Mouse (Mus musculus): ENCODE measurements around the gene Cd300ld2. TPM values are rescaled to one million over a fixed set of nuclear protein-coding genes. Genes with fewer than 3 reads are reported as not detected.
"Not testable (repeated sequence)": the region's sequence is repeated elsewhere in the genome, so short reads cannot be mapped to it uniquely, and the experiment has no call there.

Cd300ld2 gene
- not detected for total RNA-seq (2021)

DNA sequence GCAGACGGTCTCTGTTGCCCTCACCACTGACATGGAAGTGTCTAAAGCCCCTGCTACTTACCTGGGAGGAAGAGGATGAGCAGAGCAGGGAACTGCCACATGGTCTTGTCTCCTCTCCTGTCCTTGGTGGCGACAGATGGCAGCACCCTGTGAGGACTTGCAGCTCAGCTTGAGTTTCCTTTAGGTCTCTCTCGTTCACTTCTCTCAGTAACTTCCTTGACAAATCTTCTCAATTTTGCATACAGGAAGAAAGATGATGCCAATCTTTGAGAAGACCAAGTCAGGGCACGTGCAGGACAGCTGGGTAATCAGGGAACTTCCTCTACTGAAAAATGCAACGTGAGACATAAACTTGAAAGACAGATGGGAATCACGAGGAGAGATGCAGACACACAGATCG is at the start of gene Cd300ld2:
Gene Cd300ld2 (minus strand): TSS at position 101 of the 400 bp plus-strand sequence.
- DNase-seq = not testable (repeated sequence)

DNA sequence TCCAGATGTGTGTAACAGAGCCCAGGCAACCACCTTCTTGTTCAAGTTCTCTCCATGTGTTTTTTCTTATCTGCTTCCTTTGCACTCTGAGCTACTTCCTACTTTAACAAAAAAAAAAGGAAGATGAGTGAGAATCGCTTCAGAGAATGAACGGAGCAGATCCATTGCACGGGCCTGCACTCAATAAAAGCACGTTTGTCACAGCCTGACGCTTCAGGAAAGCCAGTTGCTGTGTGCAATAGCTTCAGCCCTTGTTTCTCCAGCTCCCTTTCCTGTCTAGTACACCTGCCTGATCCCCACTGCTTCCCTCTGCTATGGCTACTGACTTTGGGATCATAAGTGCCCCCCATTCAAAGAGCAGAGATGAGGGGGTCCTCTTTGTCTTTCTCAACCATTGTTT is 46.1 kb upstream of the Cd300ld2 start, which contains the start of gene Cd300e:
Gene Cd300e (minus strand): TSS at position 101 of the 400 bp plus-strand sequence.
- intact Hi-C loops (cut with DNase I) = no loop called here

More for the DNA sequence above, at the start of gene Cd300ld2:
- intact Hi-C loops (cut with DNase I) = not testable (repeated sequence)

DNA sequence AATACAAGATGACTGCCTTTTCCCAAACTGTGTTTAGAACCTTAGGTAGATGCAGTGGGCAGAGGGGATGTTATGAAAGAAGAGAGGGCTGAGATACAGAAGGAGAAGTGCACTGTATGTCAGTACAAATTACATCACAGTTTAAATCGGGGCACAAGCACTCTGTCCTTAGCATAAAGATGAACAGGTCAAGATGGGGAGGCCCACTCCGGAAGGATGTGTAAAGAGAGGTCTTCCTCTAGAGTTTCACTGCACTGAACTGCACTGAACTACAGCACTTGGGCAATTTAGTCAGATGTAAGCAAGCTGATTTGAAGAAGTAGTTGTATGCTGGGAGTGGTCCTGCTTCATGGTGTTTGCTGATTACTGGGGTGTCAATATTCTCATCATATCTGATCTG is 43.8 kb upstream of the Cd300ld2 start:
- intact Hi-C loops (cut with DNase I) = loop anchor here (10.0 kb wide), 2 partner anchors 245 to 315 kb away; no protein-coding TSS in a partner anchor
- DNase-seq = no peak

More for the DNA sequence above, 46.1 kb upstream of the Cd300ld2 start, which contains the start of gene Cd300e:
- DNase-seq = no peak

DNA sequence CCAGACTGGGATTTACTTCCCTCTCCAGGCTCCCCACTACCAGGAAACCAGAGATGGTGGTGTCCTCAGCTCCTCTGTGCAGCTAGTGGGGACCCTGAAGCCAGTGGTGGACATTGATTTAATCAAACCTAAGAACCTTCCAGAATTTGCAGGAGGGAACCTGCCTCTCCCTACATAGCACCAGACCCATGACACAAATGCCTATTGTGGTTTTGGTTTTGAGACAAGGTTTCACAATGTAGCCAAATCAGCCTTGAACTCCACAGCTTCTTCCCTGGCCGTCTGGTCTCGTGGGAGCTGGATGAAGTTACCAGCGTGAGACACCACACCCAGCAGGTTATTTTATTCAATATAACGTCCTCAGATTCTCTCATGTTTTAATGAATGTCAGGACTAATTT is 42.7 kb upstream of the Cd300ld2 start:
- intact Hi-C loops (cut with DNase I) = loop anchor here (10.0 kb wide), 2 partner anchors 244 to 314 kb away; no protein-coding TSS in a partner anchor
- no peak for DNase-seq

DNA sequence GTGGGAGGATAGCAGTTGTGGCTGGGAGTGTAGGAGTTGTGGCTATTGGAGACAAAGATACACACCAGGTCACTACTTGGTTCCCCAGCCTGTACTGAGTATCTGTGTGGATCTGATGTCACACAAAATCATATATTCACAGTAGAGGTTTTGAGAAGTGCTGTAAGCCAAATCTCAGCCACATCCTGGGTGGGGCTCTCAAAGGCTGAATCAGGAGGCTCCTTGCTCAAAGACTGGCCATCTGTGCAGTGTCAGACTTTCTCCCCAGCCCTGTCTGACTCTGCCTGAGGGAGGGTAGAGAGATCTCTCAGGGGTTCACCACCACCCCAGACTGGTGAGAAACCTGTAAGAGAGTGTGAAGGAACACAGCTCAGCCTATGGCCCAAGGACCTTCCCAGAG is 38.5 kb upstream of the Cd300ld2 start:
- no peak for DNase-seq
- intact Hi-C loops (cut with DNase I) = loop anchor here (10.0 kb wide), 2 partner anchors 240 to 310 kb away; no protein-coding TSS in a partner anchor

DNA sequence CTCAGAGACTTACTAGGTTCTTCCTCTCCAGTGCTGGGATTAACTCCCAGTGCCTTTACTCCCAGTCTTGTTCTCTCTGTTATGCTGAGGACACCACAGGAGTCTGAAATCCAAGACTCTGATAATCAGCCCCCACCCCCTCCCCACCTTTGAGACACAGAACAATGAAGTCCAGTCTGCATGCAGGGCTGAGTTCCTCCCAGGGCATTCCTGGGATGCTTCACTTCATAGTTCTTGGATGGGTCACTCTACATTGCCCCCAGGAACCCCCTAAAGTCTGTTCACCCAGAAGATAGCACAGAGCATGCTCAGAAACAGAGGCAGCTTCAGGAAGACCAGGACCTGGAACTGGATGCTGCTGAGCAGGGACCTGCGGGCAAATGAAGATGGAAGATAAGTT is 37.0 kb upstream of the Cd300ld2 start:
- intact Hi-C loops (cut with DNase I) = loop anchor here (10.0 kb wide), 2 partner anchors 238 to 308 kb away; no protein-coding TSS in a partner anchor
- no peak for DNase-seq

DNA sequence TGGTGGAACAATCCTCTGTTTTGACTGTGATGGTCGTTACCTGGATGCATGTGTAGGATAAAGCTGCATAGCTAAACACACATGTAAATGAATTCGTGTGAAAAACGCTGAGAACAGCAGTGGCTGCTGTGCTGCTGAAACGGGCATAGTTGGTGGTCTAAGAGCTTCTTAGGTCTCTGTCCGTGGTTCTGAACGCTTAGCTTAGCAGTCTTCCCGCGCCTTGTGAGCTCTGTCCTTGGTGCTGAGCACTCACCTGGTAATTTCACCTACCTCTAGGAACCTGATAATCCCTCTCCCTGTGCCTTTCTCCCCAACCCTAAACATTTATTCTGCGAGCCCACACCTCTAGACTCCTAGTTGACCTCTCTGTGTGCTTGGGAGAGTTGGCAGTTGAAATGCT is 36.2 kb upstream of the Cd300ld2 start:
- intact Hi-C loops (cut with DNase I) = loop anchor here (10.0 kb wide), 2 partner anchors 237 to 307 kb away; no protein-coding TSS in a partner anchor
- DNase-seq = peak in 1 of 2 experiments; percentile 25

DNA sequence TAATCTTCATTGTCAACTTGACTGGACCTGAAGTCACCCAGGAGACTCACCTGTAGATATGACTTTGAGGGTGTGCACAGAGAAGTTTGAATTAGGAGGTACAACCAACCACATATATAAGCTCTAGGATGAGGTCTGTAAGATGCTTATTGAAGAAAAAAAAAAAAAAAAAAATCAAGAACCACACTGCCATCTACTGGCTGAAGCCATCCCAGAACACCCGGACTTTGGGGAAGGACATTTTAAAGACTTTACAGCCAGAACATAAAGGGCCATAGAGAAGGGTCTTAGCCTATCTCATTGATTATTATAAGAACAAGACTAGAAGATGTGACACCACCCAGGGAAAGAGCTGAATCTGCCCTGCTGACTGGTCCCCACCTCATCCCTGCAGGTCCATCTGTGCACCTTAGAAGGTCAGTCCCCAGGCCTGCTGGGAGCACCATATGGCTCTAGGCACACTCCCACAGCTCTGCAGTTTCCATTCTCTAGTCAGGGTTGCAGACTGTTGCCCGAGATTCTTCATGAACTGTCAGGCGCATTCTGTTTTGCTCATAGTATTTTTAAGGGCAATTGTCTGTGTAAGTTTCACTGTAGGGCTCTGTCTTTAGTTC is 33.4 kb upstream of the Cd300ld2 start:
- no peak for DNase-seq
- intact Hi-C loops (cut with DNase I) = no loop called here

DNA sequence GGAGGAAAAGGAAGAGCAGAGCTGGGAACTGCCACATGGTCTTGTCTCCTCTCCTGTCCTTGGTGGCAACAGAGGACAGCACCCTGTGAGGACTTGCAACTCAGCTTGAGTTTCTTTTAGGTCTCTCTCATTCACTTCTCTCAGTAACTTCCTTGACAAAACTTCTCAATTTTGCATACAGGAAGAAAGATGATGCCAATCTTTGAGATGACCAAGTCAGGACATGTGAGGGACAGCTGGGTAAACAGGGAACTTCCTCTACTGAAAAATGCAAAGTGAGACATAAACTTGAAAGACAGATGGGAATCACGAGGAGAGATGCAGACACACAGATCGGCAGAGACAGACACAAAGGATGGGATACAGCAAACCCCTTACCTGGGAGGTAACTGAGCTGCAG is 32.3 kb upstream of the Cd300ld2 start, which contains the start of gene Cd300ld3:
Gene Cd300ld3 (minus strand): TSS at position 151 of the 400 bp plus-strand sequence.
- intact Hi-C loops (cut with DNase I) = no loop called here
- DNase-seq = no peak

DNA sequence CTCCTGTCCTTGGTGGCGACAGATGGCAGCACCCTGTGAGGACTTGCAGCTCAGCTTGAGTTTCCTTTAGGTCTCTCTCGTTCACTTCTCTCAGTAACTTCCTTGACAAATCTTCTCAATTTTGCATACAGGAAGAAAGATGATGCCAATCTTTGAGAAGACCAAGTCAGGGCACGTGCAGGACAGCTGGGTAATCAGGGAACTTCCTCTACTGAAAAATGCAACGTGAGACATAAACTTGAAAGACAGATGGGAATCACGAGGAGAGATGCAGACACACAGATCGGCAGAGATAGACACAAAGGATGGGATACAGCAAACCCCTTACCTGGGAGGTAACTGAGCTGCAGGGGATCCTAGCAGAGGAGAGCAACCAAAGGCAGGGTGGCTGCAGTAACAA is 21.7 kb upstream of the Cd300ld2 start, which contains the start of gene Cd300ld5:
Gene Cd300ld5 (minus strand): TSS at position 101 of the 400 bp plus-strand sequence.
- intact Hi-C loops (cut with DNase I) = not testable (repeated sequence)

DNA sequence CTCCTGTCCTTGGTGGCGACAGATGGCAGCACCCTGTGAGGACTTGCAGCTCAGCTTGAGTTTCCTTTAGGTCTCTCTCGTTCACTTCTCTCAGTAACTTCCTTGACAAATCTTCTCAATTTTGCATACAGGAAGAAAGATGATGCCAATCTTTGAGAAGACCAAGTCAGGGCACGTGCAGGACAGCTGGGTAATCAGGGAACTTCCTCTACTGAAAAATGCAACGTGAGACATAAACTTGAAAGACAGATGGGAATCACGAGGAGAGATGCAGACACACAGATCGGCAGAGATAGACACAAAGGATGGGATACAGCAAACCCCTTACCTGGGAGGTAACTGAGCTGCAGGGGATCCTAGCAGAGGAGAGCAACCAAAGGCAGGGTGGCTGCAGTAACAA is 10.9 kb upstream of the Cd300ld2 start, which contains the start of gene Cd300ld4:
Gene Cd300ld4 (minus strand): TSS at position 101 of the 400 bp plus-strand sequence.
- intact Hi-C loops (cut with DNase I); DNase-seq: not testable (repeated sequence)

More for the DNA sequence above, 21.7 kb upstream of the Cd300ld2 start, which contains the start of gene Cd300ld5:
- DNase-seq = not testable (repeated sequence)

DNA sequence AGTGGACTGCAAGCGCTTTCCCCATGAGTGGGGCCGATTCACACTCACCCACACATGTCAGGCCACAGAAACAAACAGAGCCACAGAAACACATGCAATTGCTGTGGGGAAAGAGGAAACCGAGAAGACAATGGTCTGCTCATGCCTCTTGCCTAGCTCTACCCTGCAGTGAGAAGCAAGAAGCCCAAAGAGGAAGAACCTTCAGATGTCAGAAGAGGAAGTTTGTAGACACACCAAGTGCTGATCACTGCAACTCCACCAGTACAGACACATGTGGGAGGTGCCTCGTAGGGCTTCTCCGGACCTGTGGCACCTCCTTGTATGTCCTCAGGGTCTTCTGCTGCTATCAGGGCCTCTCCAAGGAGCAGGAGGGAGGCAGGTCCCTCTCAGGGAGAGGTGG is 11.9 kb downstream of the Cd300ld2 start:
- intact Hi-C loops (cut with DNase I) = no loop called here
- DNase-seq = no peak

DNA sequence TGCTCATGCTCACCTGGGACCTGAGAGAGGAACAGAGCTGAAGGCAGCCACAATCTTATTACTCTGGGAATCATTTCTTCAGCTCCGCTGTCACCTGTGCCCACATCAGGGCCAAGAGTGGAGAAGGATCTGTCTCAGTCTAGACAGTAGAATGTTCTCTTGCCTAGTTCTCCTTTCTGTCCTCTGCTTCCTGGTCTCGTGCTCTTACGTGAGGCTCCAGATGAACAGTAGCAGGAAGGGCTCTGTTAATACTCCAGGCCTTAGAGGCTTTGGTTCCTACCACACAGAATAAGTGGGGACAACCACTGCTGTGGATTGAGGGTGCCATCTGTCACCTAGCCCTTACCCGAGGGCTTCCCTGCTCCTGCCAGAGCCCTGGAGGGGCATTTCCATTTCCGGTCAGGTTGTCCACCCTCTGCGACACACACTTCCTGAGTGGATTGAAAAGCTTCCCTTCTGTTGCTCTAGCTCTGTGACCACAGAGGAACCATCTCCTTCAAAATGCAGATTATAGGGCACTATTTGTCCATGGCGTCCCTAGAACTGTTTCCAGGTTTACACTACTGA is 14.4 kb downstream of the Cd300ld2 start, which contains the start of gene Cd300c2:
Gene Cd300c2 (minus strand): TSS at position 407 of the 567 bp plus-strand sequence.
- intact Hi-C loops (cut with DNase I) = no loop called here
- DNase-seq = peak in 1 of 2 experiments; percentile 13

DNA sequence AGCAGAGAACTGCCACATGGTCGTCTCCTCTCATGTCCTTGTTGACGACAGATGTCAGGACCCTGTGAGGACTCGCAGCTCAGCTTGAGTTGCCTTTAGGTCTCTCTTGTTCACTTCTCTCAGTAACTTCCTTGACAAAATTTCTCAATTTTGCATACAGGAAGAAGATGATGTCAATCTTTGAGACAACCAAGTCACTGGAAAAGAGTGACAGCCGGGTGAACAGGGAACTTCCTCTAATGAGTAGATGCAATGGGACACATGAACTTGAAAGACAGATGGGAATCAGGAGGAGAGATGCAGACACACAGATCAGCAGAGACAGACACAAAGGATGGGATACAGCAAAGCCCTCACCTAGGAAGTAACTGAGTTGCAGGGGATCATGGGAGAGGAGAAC is 26.2 kb downstream of the Cd300ld2 start, which contains the start of gene Cd300ld:
Gene Cd300ld (minus strand): TSS at position 130 of the 400 bp plus-strand sequence.
- no peak for DNase-seq
- intact Hi-C loops (cut with DNase I) = no loop called here

DNA sequence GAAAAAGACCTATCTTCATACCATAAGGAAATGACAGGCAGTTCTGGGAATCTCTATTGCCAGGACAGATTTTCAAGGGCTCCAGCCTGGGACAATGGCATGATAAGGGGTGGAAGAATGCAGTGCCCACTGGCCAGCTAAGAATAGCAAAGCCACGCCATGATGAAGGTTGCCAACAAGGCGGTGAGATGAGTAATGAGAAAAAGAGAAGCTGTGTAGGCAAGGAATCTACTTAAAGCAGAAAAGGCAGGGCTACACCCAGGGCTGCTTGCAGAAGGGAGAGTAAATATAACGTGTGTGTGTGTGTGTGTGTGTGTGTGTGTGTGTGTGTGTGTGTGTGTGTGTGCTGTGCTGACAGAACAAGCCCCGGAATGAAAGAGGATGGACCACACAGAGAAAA is 34.1 kb downstream of the Cd300ld2 start:
- intact Hi-C loops (cut with DNase I) = no loop called here
- DNase-seq = no peak

DNA sequence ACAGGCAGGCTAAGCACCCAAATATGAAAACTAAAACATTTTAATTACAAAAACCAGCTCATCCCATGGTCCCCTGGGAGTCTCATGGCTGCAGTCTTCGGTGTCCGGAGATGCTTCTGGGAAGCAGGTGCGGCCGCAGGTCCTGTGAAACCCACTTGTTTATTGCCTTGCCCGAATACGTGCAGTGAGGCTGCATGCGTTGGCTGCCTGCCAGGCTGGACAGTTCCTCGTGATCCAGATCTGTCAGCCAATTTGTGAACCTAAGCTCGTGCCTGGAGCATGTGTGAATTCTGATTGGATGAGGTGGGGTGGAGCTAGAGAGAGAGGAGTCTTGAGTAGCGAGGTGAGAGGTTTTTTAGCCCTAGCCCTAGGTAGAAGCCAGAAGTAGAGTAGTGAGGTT is 43.3 kb downstream of the Cd300ld2 start:
- intact Hi-C loops (cut with DNase I) = no loop called here
- DNase-seq = no peak

DNA sequence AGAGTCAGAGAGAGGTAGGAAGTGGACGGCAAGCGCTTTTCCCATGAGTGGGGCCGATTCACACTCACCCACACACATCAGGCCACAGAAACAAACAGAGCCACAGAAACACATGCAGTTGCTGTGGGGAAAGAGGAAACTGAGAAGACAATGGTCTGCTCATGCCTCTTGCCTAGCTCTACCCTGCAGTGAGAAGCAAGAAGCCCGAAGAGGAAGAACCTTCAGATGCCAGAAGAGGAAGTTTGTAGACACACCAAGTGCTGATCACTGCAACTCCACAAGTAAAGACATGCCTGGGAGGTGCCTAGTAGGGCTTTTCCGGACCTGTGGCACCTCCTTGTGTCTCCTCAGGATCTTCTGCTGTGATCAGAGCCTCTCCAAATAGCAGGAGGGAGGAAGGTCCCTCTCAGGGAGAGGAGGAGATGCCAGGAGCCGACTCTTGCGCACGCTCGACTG is 47.2 kb downstream of the Cd300ld2 start, which contains the start of gene Cd300c:
Gene Cd300c (minus strand): TSS at position 406 of the 456 bp plus-strand sequence.
- intact Hi-C loops (cut with DNase I) = no loop called here
- no peak for DNase-seq

DNA sequence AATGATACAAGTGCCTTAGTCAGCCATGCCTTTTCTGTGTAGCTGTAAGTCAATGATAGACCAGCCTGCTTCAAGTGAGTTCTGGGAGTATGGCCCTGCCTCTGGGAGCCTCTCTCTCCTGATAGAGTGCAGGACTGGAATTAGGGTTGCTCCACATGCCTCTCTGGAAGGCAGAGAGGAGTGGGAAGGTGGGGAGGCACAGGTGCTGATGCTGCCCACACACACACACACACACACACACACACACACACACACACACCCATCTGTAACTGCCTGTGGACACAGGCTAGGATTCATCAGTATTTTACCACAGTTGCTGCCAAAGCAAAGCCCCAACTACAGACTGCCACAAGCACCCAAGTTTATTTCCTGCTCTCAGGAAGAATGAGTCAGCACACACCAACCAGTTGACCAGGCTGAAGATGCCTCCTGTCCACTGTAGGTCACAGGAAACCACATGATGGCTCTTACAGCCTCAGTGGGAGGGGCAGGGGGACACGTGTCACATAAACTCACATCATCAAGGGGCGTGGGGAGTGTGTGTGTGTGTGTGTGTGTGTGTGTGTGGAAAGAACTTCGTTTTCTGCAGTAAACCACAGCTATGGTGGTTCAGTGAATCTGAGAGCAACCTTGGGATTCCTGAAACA is 50.7 kb downstream of the Cd300ld2 start:
- intact Hi-C loops (cut with DNase I) = no loop called here
- DNase-seq = no peak

DNA sequence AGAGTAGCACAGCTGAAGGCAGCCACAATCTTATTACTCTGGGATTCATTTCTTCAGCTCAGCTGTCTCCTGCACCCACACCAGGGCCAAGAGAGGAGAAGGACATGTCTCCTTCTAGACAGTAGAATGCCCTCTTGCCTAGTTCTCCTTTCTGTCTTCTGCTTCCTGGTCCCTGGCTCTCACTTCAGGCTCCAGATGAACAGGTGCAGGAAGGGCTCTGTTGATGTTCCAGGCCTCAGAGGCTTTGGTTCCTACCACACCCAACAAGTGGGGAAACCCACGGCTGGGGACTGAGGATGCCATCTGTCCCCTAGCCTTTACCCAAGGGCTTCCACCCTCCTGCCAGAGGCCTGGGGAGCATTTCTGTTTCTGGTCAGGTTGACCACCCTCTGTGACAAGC is 55.6 kb downstream of the Cd300ld2 start:
- intact Hi-C loops (cut with DNase I) = no loop called here

More for the DNA sequence above, 55.6 kb downstream of the Cd300ld2 start:
- DNase-seq = no peak
